Mouse (Mus musculus): ENCODE results near the gene Gsk3a. TPM values are rescaled to one million over a fixed set of nuclear protein-coding genes. Genes with fewer than 3 reads are reported as not detected.
"Not testable (repeated sequence)": the region's sequence is repeated elsewhere in the genome, so short reads cannot be mapped to it uniquely, and the experiment has no call there.

The Gsk3a gene
- polyA plus RNA-seq, 1 experiment from 2014 or later: 11.9 TPM

GRCm38 (mm10) chr7:25270652-25271633 is 33.3 kb upstream of the Gsk3a start:
- ATAC-seq (ENCODE audit: low FRiP score, low read depth): no peak
- Histone ChIP-seq H3K27me3 (no peaks in the 10 kb centered on the region), H3K4me3 (no peak overlapping the region), H3K27ac (no peak overlapping the region), H3K36me3 (peaks cover 44% of the 10 kb centered on the region), H3K9ac (peak overlapping the region; percentile 13; the same call in 1 of the 2 replicates), H3K9me3 (no peaks in the 10 kb centered on the region), H3K4me2 (replicated peaks) (no peak overlapping the region), H3K4me1 (peaks cover 52% of the 10 kb centered on the region)
- 88% methylated on average over 35 of the region's 35 CpGs for WGBS

DNA sequence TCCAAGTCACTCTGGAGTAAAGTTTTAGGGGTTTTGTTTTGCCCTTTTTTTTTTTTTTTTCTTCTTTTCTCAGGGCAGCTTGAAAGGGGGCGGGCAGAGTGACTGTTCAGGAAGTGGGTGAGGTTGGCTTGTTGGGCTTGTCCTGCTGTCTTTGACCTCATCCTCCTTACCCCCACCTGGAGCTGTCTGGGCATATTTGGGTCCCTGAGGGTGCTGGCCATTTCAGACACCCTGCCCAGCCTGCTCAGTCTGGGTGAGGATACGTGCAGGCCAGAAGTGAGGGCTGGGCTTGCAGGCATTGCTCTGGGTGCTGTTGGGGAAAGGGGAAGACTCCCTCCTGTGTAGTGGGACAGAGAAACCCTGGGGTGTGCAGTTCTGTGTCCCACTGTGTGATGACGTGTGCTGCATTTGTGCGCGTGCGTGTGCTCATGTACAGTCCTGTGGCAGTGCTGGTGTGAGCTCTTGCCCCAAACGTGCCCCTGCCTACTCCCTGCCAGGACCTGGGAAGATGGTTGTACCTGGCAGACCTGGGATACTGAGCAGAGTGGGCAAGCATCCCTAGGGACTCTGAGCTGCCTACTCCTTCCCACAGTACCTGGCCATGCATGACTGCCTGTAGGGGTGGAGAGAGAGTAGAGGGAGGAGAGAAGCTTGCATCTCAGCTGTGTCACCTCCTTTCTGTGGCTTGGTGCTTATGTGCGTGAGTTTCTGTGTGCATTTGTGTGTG is 32.1 kb upstream of the Gsk3a start:
- ATAC-seq (ENCODE audit: low FRiP score, low read depth): no peak
- no peak overlapping the region; the same call in 1 of the 2 replicates for H3K27ac ChIP-seq
- no peaks in the 10 kb centered on the region for H3K27me3 ChIP-seq
- H3K4me3 ChIP-seq: peak overlapping the region; percentile 75
- H3K4me2 ChIP-seq (replicated peaks): peak overlapping the region; percentile 74
- WGBS: 88% methylated on average over 8 of the region's 8 CpGs
- peaks cover 40% of the 10 kb centered on the region for H3K4me1 ChIP-seq
- peaks cover 37% of the 10 kb centered on the region for H3K36me3 ChIP-seq
- no peaks in the 10 kb centered on the region for H3K9me3 ChIP-seq
- H3K9ac ChIP-seq: peak overlapping the region; percentile 78

DNA sequence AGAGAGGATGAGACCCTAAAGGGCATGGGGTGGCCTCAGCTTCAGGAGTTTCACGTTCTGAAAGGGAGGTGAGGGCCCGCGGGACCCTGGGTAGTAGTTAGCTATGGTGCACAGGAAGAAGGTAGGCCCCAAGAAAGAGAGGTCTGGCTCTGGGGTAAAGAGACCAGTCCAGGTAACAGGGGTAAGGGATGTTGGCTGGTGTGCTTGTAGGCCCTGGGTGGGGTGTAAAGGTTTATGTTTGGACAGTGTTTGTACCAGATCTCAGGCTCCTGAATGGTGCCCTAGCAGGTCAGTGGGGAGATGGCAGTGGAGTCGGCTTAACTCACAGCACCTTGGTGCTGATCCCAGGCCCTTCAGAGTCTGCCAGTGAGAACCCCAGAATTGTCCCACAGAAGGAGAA is 31.4 kb upstream of the Gsk3a start:
- 52% methylated on average over 4 of the region's 4 CpGs for WGBS

GRCm38 (mm10) chr7:25268588-25268987 is 30.9 kb upstream of the Gsk3a start:
- Histone ChIP-seq H3K9ac (peak overlapping the region; percentile 78), H3K27ac (peak overlapping the region; percentile 72; the same call in 1 of the 2 replicates), H3K27me3 (no peaks in the 10 kb centered on the region), H3K9me3 (no peaks in the 10 kb centered on the region), H3K4me2 (replicated peaks) (peak overlapping the region; percentile 74), H3K4me1 (peaks cover 29% of the 10 kb centered on the region), H3K36me3 (peaks cover 30% of the 10 kb centered on the region), H3K4me3 (peak overlapping the region; percentile 75)
- ATAC-seq (ENCODE audit: low FRiP score, low read depth): no peak
- WGBS: under 1% methylated on average over 7 of the region's 7 CpGs

More for the DNA sequence above, 31.4 kb upstream of the Gsk3a start:
- no peaks in the 10 kb centered on the region for H3K9me3 ChIP-seq
- peaks cover 33% of the 10 kb centered on the region for H3K4me1 ChIP-seq
- H3K27ac ChIP-seq: peak overlapping the region; percentile 72; the same call in 1 of the 2 replicates
- peaks cover 34% of the 10 kb centered on the region for H3K36me3 ChIP-seq
- H3K27me3 ChIP-seq: no peaks in the 10 kb centered on the region
- no peak for ATAC-seq (ENCODE audit: low FRiP score, low read depth)
- peak overlapping the region; percentile 74 for H3K4me2 ChIP-seq (replicated peaks)
- peak overlapping the region; percentile 75 for H3K4me3 ChIP-seq
- peak overlapping the region; percentile 78 for H3K9ac ChIP-seq

DNA sequence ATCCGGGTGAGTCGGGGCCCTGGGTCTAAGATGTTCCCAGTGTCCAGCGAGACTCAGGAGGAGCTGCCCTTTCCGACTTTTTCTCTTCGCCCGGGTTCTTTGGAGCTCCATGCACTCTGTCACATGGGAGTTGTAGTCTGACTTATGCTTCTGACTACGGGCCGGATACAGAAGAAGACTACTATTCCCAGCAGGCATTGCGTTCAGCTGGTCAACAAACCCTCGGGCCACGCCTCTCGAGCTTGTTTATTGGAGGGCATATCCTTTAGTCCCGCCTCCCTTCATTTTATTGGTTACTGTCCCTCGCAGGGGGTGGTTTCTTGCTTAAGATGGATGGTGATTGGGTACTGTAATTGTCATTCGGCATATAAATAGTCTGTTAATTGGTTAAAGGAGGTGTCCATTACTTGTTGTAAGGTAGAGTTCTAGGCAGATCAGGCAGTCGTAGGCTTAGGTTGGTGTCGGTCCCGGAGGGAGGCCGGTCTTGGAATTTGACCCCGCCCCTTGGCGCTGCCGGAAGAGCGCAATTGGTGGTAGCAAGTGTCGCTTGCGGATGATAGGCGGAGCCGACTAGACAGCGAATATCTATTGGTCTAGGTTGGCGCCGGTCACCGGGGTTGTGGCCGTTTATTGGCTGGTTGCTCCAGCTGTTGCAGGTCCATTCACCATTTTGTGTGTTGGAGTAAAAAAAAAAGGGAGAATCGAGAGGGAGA is 30.3 kb upstream of the Gsk3a start:
- ATAC-seq (ENCODE audit: low FRiP score, low read depth): peak; percentile 96
- Histone ChIP-seq H3K4me3 (peak overlapping the region; percentile 75), H3K27ac (peak overlapping the region; percentile 91), H3K9me3 (no peaks in the 10 kb centered on the region), H3K4me1 (peaks cover 23% of the 10 kb centered on the region), H3K9ac (peak overlapping the region; percentile 78), H3K27me3 (no peaks in the 10 kb centered on the region), H3K4me2 (replicated peaks) (peak overlapping the region; percentile 74), H3K36me3 (peaks cover 23% of the 10 kb centered on the region)
- 0% methylated on average over 33 of the region's 33 CpGs for WGBS

DNA sequence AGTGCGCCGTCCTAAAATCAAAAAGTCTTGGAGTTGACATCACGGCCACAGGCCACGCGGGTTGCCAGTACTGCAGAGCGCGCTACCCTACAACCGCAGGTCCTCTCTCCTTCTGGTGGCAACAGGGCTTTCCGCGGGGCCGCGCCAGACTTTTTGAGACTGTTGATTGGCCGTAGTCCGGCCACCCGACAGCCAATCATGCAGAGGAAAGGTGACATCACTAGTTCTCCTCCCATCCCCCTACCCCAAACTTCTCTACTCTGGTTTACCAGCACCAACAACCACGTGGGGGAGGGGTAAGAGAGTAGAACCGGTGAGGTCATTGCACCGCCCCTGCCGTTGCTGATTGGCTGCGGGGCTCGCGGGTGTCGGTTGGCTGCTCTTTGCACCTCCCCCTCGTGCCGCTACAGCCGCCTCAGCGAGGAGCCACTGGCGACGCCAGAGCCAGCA is 29.7 kb upstream of the Gsk3a start, which contains the start of gene Cic:
Cic (plus strand) TSS at position 404 of the 450 bp plus-strand sequence.
- WGBS: under 1% methylated on average over 29 of the region's 29 CpGs

GRCm38 (mm10) chr7:25266180-25266962 is 28.7 kb upstream of the Gsk3a start:
- peak overlapping the region; percentile 68 for H3K4me2 ChIP-seq (replicated peaks)

More for the DNA sequence above, 29.7 kb upstream of the Gsk3a start, which contains the start of gene Cic:
- H3K4me1 ChIP-seq: peaks cover 23% of the 10 kb centered on the region
- H3K27me3 ChIP-seq: no peaks in the 10 kb centered on the region
- peak within 1 kb of the TSS; percentile 74 for H3K4me2 ChIP-seq (replicated peaks)
- H3K27ac ChIP-seq: peak within 1 kb of the TSS; percentile 91
- H3K9me3 ChIP-seq: no peaks in the 10 kb centered on the region
- ATAC-seq (ENCODE audit: low FRiP score, low read depth): peak; percentile 87
- peaks cover 17% of the 10 kb centered on the region for H3K36me3 ChIP-seq
- peak within 1 kb of the TSS; percentile 75 for H3K4me3 ChIP-seq
- peak within 1 kb of the TSS; percentile 78 for H3K9ac ChIP-seq

GRCm38 (mm10) chr7:25265743-25266142 is 28.1 kb upstream of the Gsk3a start:
- H3K4me1 ChIP-seq: peaks cover 23% of the 10 kb centered on the region
- H3K4me3 ChIP-seq; H3K27ac ChIP-seq; ATAC-seq (ENCODE audit: low FRiP score, low read depth); H3K27me3 ChIP-seq; H3K9ac ChIP-seq; H3K36me3 ChIP-seq; H3K4me2 ChIP-seq (replicated peaks); H3K9me3 ChIP-seq: not testable (repeated sequence)
- WGBS: 89% methylated on average over 5 of the region's 5 CpGs

More at GRCm38 (mm10) chr7:25266180-25266962, 28.7 kb upstream of the Gsk3a start:
- Histone ChIP-seq H3K36me3 (peaks cover 8% of the 10 kb centered on the region), H3K9ac (no peak overlapping the region), H3K27me3 (no peaks in the 10 kb centered on the region), H3K9me3 (no peaks in the 10 kb centered on the region), H3K27ac (no peak overlapping the region), H3K4me3 (0 out of 2 replicates have a peak overlapping the region, but pooled peaks have one; percentile 75), H3K4me1 (peaks cover 23% of the 10 kb centered on the region)
- no peak for ATAC-seq (ENCODE audit: low FRiP score, low read depth)
- 88% methylated on average over 8 of the region's 8 CpGs for WGBS

DNA sequence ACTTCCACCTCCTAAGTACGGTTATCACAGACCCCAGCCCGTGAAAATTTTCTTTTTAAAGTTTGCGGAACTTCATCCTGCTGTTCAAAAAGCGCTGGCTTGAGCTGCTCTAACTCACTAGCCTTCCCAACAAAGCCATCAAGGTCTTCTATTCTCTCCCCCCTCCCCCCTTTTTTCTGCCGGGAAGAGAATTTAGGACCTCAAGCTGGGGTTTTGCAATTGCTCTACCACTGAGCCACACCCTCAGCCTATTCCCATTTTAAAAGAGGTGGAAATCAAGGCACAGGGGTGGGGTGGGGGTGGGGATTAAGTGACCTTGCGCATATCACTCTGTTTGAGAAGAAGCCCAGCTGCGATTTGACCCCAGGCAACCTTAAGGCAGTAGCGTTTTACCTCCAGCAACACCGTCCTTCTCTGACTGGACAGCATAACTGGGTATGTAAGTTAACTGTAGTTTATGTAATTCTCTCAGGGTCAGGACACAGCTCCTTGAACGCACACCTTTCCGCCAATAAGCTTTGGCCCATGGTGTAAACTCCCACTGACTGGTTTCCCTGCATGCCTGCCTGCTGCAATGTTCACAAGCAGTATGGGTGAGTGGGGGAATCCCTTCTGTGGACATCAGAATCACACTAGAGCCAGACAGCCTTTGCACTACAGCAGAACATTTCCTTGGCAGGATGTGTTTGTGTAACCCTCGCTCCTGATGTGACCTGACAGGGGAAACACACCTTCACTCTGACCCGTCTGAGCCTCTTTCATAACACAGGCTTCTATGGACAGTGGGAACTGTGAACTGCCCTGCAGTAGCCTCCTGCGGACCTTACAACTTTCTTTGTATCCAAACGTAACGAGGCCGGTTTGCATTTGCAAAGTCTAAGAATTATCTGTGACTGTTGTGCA is 26.6 kb upstream of the Gsk3a start:
- Histone ChIP-seq H3K9me3 (no peaks in the 10 kb centered on the region), H3K4me1 (peaks cover 12% of the 10 kb centered on the region), H3K36me3 (no peaks in the 10 kb centered on the region), H3K4me3 (no peak overlapping the region), H3K9ac (no peak overlapping the region), H3K4me2 (replicated peaks) (no peak overlapping the region), H3K27me3 (no peaks in the 10 kb centered on the region), H3K27ac (no peak overlapping the region)
- no peak for ATAC-seq (ENCODE audit: low FRiP score, low read depth)
- WGBS: 33% methylated on average over 17 of the region's 17 CpGs

DNA sequence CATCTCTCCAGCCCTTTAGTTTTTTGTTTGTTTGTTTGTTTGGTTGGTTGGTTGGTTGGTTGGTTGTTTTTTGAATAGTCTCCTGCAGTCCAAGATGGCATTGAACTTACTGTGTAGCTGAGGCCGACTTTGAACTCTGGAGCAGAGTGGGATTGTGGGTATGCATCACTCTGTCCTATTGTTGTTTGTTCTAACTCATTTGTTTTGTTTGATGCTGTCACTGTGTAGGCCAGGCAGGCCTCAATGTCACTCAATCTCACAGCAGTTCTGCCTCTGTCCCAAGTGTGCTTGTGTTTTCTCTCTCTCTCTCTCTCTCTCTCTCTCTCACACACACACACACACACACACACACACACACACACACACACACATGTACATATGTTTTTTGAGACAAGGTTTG is 24.2 kb upstream of the Gsk3a start:
- ATAC-seq (ENCODE audit: low FRiP score, low read depth): no peak
- Histone ChIP-seq H3K4me1 (peaks cover 4% of the 10 kb centered on the region), H3K9ac (no peak overlapping the region), H3K27me3 (no peaks in the 10 kb centered on the region), H3K27ac (no peak overlapping the region), H3K4me3 (no peak overlapping the region), H3K9me3 (no peaks in the 10 kb centered on the region), H3K4me2 (replicated peaks) (no peak overlapping the region), H3K36me3 (no peaks in the 10 kb centered on the region)
- 95% methylated on average over 1 of the region's 1 CpGs for WGBS

Data from limb, embryonic 13.5 days (tissue).